Mouse (Mus musculus): ENCODE measurements around the gene Prr23a2.

GRCm38 (mm10) chr9:98864571-98864970 lies 8.3 kb downstream of the Prr23a2 start, which contains the start of gene Prr23a3:
- TF ChIP-seq CTCF (IDR thresholded peaks at IDR 0.05; ENCODE audit: extremely low read depth, insufficient read length, insufficient replicate concordance, low read depth, low read length) (no peak), POLR2A (IDR thresholded peaks at IDR 0.05; ENCODE audit: low read depth, low read length) (no peak)

All from small intestine, adult 2 months (tissue).